20 mouse cellular contexts compared by ENCODE assay signal in genomic region chr5:25527971-25528370, GRCm38 (mm10). TPM values are rescaled to one million over a fixed set of nuclear protein-coding genes. Genes with fewer than 3 reads are reported as not detected.
A peak's percentile ranks its signal among the peaks of the same experiment; 100 is the strongest.
DNase-seq lines count a peak whose midpoint lies in the region; ATAC-seq and TF ChIP-seq lines count a peak whose summit lies in the region.
"Had no signal": no experiment of that assay in that cellular context is flagged by ENCODE, and none has a peak within 500 bp of the region (broad histone marks: within the 10 kb centered on the region; RNA-seq: fewer than 3 reads in every experiment).

No protein-coding gene starts in this region.

- WGBS in liver, embryonic 13.5 days (ENCODE audit: insufficient replicate concordance), result 77% methylated on average over 1 of the region's 1 CpGs
- WGBS in liver, postnatal 0 days (ENCODE audit: insufficient replicate concordance), result 71% methylated on average over 1 of the region's 1 CpGs
- 82% methylated on average over 1 of the region's 1 CpGs for WGBS in heart, adult 2 months
- WGBS in midbrain, embryonic 16.5 days, result 59% methylated on average over 1 of the region's 1 CpGs

- no peak for TF ChIP-seq EP300 in liver, postnatal 0 days (IDR thresholded peaks at IDR 0.05; ENCODE audit: low read depth)
- TF ChIP-seq EP300 in heart, adult 2 months (IDR thresholded peaks at IDR 0.05; ENCODE audit: insufficient read depth, low read depth, low read length), result no peak

- peaks cover 50% of the 10 kb centered on the region for H3K4me1 ChIP-seq in liver, embryonic 13.5 days (replicated peaks)
- H3K4me1 ChIP-seq in liver, postnatal 0 days (ENCODE audit: insufficient read depth), result peaks cover 22% of the 10 kb centered on the region
- H3K4me1 ChIP-seq in heart, adult 2 months (ENCODE audit: control insufficient read depth, insufficient read depth, low read length), result peaks cover 9% of the 10 kb centered on the region
- H3K4me1 ChIP-seq in midbrain, embryonic 16.5 days (ENCODE audit: control insufficient read depth, insufficient read depth, low read length), result peaks cover 3% of the 10 kb centered on the region; the same call in 1 of the 2 replicates

- H3K9ac ChIP-seq in liver, embryonic 13.5 days, result no peak overlapping the region
- H3K9ac ChIP-seq in liver, postnatal 0 days (replicated peaks), result no peak overlapping the region
- no peak overlapping the region for H3K9ac ChIP-seq in heart, adult 2 months (ENCODE audit: low read depth, low read length)
- no peak overlapping the region for H3K9ac ChIP-seq in midbrain, embryonic 16.5 days (ENCODE audit: low read depth, low read length)
- H3K9ac ChIP-seq: liver, embryonic 14.5 days had no signal

- H3K9me3 ChIP-seq in liver, embryonic 13.5 days (replicated peaks), result no peaks in the 10 kb centered on the region
- H3K9me3 ChIP-seq in liver, postnatal 0 days (ENCODE audit: low read length), result no peaks in the 10 kb centered on the region
- no peaks in the 10 kb centered on the region for H3K9me3 ChIP-seq in midbrain, embryonic 16.5 days (replicated peaks; ENCODE audit: control insufficient read depth, low read length, poor library complexity, severe bottlenecking)
- H3K9me3 ChIP-seq: limb, embryonic 10.5 days; midbrain, embryonic 13.5 days had no signal

- no peak for TF ChIP-seq CTCF in liver, postnatal 0 days (IDR thresholded peaks at IDR 0.05; ENCODE audit: low read depth)
- TF ChIP-seq CTCF in heart, adult 2 months (IDR thresholded peaks at IDR 0.05), result no peak

- no peaks in the 10 kb centered on the region for H3K27me3 ChIP-seq in liver, embryonic 13.5 days
- no peaks in the 10 kb centered on the region for H3K27me3 ChIP-seq in liver, postnatal 0 days (ENCODE audit: insufficient read depth, low read length)
- no peaks in the 10 kb centered on the region for H3K27me3 ChIP-seq in heart, adult 2 months (ENCODE audit: control insufficient read depth, insufficient read depth, low read length)
- no peaks in the 10 kb centered on the region for H3K27me3 ChIP-seq in midbrain, embryonic 16.5 days (ENCODE audit: control insufficient read depth, insufficient read depth, low read depth, low read length)
- H3K27me3 ChIP-seq: midbrain, embryonic 13.5 days; Patski had no signal

- intact Hi-C loops in heart, adult 2 months (cut with DNase I), result loop anchor here (5.0 kb wide), 1 partner anchor 179 kb away; the partner anchor contains the start of gene Xrcc2

- no peak for TF ChIP-seq POLR2A in heart, adult 2 months (IDR thresholded peaks at IDR 0.05; ENCODE audit: insufficient read depth, low read depth, low read length)

- peak; percentile 44 for DNase-seq in cerebellum, adult 9-10 months
- DNase-seq in cerebellum, postnatal 10 days, result no peak
- DNase-seq in liver, embryonic 13.5 days, result no peak
- no peak for DNase-seq in liver, postnatal 0 days
- peak; percentile 92 for DNase-seq in R1 (ENCODE audit: low read depth, low spot score)
- DNase-seq in heart, adult 2 months, result no peak
- DNase-seq: gastrocnemius, postnatal 14 days had no signal

- H3K4me2 ChIP-seq in liver, embryonic 13.5 days, result peak overlapping the region; percentile 81; the same call in 1 of the 2 replicates
- H3K4me2 ChIP-seq in liver, postnatal 0 days (ENCODE audit: low read depth, low read length), result no peak overlapping the region
- H3K4me2 ChIP-seq in midbrain, embryonic 16.5 days (ENCODE audit: low read length), result no peak overlapping the region

- no peaks in the 10 kb centered on the region for H3K79me2 ChIP-seq in heart, adult 2 months (replicated peaks; ENCODE audit: control insufficient read depth, insufficient read depth, low read length)

- H3K4me3 ChIP-seq in liver, embryonic 13.5 days (replicated peaks), result no peak overlapping the region
- no peak overlapping the region for H3K4me3 ChIP-seq in liver, postnatal 0 days (ENCODE audit: low read depth, low read length)
- no peak overlapping the region for H3K4me3 ChIP-seq in heart, adult 2 months
- no peak overlapping the region for H3K4me3 ChIP-seq in midbrain, embryonic 16.5 days (ENCODE audit: low read depth, low read length)

- H3K27ac ChIP-seq in liver, embryonic 13.5 days, result no peak overlapping the region
- H3K27ac ChIP-seq in liver, postnatal 0 days (ENCODE audit: low read depth), result no peak overlapping the region
- no peak overlapping the region; the same call in 1 of the 2 replicates for H3K27ac ChIP-seq in heart, adult 2 months
- no peak overlapping the region for H3K27ac ChIP-seq in midbrain, embryonic 16.5 days (ENCODE audit: low read length)
- H3K27ac ChIP-seq: kidney, postnatal 0 days; liver, embryonic 14.5 days had no signal

- ATAC-seq in liver, embryonic 13.5 days (ENCODE audit: low read depth), result no peak
- no peak for ATAC-seq in liver, postnatal 0 days
- ATAC-seq in midbrain, embryonic 16.5 days, result no peak
- ATAC-seq: inflammation-experienced regulatory T-cells, adult 6 months; lung, postnatal 0 days; midbrain, embryonic 13.5 days; Patski had no signal

- no peaks in the 10 kb centered on the region for H3K36me3 ChIP-seq in liver, embryonic 13.5 days
- no peaks in the 10 kb centered on the region for H3K36me3 ChIP-seq in liver, postnatal 0 days (replicated peaks; ENCODE audit: insufficient read depth, low read length)
- H3K36me3 ChIP-seq in heart, adult 2 months (ENCODE audit: control insufficient read depth, insufficient read depth, low read length), result no peaks in the 10 kb centered on the region
- H3K36me3 ChIP-seq in midbrain, embryonic 16.5 days (ENCODE audit: control insufficient read depth, insufficient read depth, low read length), result no peaks in the 10 kb centered on the region
- H3K36me3 ChIP-seq: limb, embryonic 10.5 days; midbrain, embryonic 13.5 days had no signal

RNA-seq across cellular contexts. Expression of gene Cct8l1, which starts 12.1 kb away (rescaled TPM):
- not detected in 2 replicates for polyA plus RNA-seq in liver, embryonic 13.5 days (2015; fragmentation: Nextera tagmentation; extraction: Ambion mirVana)
- not detected in 2 replicates for polyA plus RNA-seq in liver, postnatal 0 days (2015; fragmentation: Nextera tagmentation; extraction: Ambion mirVana)
- total RNA-seq in heart, adult 2 months (2021), result under 1 TPM in 1 of 2 experiments, not detected in 1; 0.18 TPM
- 0.06 and 0.18 TPM in 2 replicates for polyA plus RNA-seq in heart, adult 2 months (2012; rRNA removed)
- 0.13 TPM in 1 of 2 replicates, not detected in the other for polyA plus RNA-seq in midbrain, embryonic 16.5 days (2015; fragmentation: Nextera tagmentation; extraction: Ambion mirVana)
- total RNA-seq: gastrocnemius, postnatal 14 days; megakaryocyte progenitor cell, adult 5-6 weeks; neutrophil, adult 5-6 weeks had no signal
- polyA plus RNA-seq: embryonic facial prominence, embryonic 14.5 days; hindbrain, embryonic 11.5 days; kidney, postnatal 0 days; limb, embryonic 10.5 days; liver, embryonic 14.5 days; lung, postnatal 0 days; Patski; small intestine, adult 2 months had no signal

RNA-seq across cellular contexts. Expression of gene Kmt2c, which starts 29.4 kb away (rescaled TPM):
- polyA plus RNA-seq in liver, embryonic 13.5 days (2015; fragmentation: Nextera tagmentation; extraction: Ambion mirVana), result 5.6 and 6.3 TPM in 2 replicates
- 3.7 and 4.1 TPM in 2 replicates for polyA plus RNA-seq in liver, postnatal 0 days (2015; fragmentation: Nextera tagmentation; extraction: Ambion mirVana)
- total RNA-seq in heart, adult 2 months (2021), result 10 to 100 TPM; 43.0 to 44.0 TPM
- polyA plus RNA-seq in heart, adult 2 months (2012; rRNA removed), result 11.6 and 18.0 TPM in 2 replicates
- polyA plus RNA-seq in midbrain, embryonic 16.5 days (2015; fragmentation: Nextera tagmentation; extraction: Ambion mirVana), result 15.3 and 19.2 TPM in 2 replicates

Comparison
In these comparisons a context has a peak if more than half of its experiments do, and no peak if none do; other contexts are left out.
1. DNase-seq: peak in cerebellum, adult 9-10 months (single experiment) and R1 (single experiment); none in cerebellum, postnatal 10 days (0 of 2), liver, embryonic 13.5 days (single experiment), liver, postnatal 0 days (single experiment) and heart, adult 2 months (0 of 2).